Mouse (Mus musculus) retina, postnatal 1 day (tissue): ENCODE results near the gene Vcpkmt.
"Not testable (repeated sequence)": the region's sequence is repeated elsewhere in the genome, so short reads cannot be mapped to it uniquely, and the experiment has no call there.

Source experiments
- DNase-seq: peaks from one replicate; pipeline ENCODE4 v3.0.0-alpha.2; 2012

The Vcpkmt gene

DNA sequence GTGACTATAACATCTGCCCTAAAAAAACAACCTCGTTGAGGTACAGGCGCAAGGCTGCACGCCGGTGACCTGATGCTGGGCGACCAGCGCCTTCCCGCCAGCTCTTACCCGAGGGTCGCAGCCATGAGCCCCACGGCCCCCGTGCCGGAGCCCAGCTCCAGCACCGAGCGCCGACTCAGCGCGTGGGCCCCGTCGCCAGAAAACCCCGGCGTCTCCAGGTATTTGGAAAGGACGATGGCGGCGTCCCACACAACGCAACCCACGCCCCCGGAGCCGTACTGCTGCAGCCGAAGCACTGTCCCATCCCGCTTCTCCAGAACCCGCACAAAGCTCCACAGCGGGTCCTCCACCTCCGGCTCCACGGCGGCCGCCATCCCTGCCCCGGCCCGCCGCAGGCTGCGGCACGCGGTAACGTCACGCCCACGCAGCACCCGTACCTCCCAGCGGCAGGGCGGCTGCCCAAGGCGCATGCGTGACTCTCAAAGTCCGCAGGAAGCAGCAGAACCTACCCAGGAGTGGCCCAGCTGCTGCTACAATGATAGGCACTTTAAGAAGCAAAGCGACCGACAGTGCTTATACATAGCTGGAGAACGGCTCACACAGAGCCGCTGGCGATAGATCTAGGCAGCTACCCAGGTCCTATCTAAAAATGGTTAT is at the start of gene Vcpkmt:
Vcpkmt (minus strand) TSS at position 416 of the 657 bp plus-strand sequence.
- peak; percentile 94 for DNase-seq

- not testable (repeated sequence) for DNase-seq
These were observed 35.8 kb upstream of the Vcpkmt start for GRCm38 (mm10) chr12:69618590-69618989.

DNA sequence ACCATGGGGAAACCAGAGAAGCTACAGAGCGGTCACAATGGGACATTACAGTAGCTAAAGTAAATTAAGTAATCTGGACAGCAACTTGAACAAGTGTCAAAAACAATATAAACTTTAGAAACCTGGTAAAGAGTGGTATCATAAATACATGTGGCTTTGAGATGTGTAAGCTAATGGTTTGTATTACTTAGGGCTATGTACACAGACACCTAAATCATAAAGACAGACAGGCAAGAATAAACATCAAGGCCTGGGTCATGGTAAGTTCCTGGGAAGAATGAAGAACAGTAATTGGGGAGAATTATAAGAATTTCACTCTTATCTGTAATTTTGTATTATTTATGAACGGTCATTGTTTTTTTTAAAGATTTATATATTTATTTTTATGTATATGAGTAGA is 21.5 kb upstream of the Vcpkmt start:
- DNase-seq = no peak

GRCm38 (mm10) chr12:69597446-69597845 is 14.6 kb upstream of the Vcpkmt start:
- DNase-seq = no peak

- DNase-seq = no peak
These were observed 10.3 kb upstream of the Vcpkmt start for GRCm38 (mm10) chr12:69593130-69593529.

DNA sequence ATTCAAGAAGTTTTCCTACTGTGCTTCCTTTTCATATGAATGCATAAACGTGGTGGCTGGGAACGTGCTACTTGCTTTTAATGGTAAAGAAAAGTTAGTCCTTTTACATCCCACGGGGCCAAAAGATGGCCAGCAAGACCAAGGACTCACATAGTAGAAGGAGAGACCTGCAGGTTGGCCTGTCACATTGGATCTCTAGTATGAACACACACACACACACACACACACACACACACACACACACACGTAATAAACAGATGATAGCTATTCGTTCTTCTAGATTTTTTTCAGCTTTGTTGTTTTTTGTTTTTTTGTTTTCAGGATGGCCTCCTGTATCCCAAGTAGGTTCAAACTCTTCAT is 422 bp upstream of the Vcpkmt start:
- no peak for DNase-seq

DNA sequence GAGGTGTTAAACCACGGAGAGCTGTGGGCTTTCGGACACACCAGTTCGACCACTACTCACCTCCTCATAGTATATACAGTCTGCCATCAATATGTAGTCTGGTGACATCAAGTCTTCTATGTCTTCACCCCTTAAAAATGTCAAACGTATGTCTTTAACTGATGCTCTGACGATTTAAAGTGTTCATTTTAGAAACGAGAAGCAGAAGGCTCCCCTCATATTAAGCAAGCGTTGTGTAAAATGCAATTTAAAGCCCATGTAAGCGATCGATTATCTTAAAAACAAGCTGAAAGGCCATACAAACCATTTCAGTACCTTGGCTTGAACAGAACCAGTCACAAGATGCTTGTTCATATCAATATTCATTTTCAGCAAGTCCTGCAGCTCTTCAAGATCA is 614 bp downstream of the Vcpkmt start:
- no peak for DNase-seq

- no peak for DNase-seq
These were observed 3.2 kb downstream of the Vcpkmt start for GRCm38 (mm10) chr12:69579623-69580022.

- no peak for DNase-seq
These were observed 6.7 kb downstream of the Vcpkmt start for GRCm38 (mm10) chr12:69576120-69576627.

GRCm38 (mm10) chr12:69573916-69574881 is 8.6 kb downstream of the Vcpkmt start:
- DNase-seq = peak; percentile 90

GRCm38 (mm10) chr12:69573271-69573670 is 9.6 kb downstream of the Vcpkmt start:
- DNase-seq = no peak

DNA sequence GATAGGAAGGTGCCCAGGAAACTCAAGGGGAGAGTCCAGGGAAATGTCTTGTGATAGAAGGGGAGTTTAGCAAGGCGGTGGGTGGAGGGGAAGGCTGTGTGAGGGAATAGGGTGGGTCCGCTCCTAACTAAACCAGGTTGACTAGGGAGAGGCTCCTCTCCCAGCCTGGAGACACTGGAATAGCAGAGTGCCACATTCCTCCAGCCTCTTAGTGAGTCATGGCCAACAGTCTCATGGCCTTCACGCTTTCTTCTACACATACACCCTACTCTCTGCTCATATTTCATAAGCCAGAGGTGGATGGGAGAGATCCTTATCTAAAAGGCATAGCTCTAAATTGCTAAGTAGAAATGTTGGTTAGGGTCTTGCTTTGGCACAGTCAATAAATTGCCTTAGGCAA is 12.9 kb downstream of the Vcpkmt start:
- DNase-seq = no peak

DNA sequence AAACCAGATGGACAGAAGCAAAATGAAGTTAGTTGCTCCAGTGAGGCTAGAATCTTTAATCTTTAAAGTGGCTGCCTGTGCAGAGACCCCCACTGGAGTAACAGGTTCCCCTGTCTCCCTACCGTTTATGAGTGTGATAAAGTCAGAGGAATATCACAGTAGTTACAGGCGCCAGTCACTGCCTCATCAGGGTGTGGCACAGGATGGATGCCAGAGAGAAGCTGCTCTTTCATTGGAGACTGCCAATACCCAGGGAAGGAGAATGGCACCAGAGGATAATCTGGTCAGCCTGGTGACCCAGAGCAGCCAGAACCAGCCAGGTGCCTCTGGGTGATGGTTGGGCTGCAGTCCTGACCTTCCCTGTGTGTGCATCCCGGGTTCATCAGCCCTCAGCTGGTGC is 14.6 kb downstream of the Vcpkmt start:
- DNase-seq = no peak

DNA sequence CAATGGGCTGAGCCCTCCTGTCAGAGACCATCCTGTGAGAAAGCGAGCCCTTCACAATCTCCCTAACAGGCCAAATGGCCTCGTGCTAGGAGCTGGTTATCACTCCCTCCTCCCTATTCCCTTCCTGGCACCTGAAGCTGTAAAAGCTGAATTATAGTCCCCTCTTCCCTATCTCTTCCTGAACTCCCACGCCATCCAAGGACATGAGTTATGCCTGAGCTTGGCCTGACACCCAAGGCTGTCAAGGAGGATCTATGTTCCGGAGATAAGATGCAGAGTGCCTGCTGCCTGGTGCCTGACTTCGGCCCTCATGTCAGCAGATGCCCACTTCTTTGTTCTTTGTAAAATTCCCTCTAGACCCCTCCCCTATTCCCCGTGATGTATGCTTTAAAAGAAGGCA is 21.8 kb downstream of the Vcpkmt start:
- not testable (repeated sequence) for DNase-seq

GRCm38 (mm10) chr12:69556221-69556861 is 26.5 kb downstream of the Vcpkmt start:
- DNase-seq = peak; percentile 17

DNA sequence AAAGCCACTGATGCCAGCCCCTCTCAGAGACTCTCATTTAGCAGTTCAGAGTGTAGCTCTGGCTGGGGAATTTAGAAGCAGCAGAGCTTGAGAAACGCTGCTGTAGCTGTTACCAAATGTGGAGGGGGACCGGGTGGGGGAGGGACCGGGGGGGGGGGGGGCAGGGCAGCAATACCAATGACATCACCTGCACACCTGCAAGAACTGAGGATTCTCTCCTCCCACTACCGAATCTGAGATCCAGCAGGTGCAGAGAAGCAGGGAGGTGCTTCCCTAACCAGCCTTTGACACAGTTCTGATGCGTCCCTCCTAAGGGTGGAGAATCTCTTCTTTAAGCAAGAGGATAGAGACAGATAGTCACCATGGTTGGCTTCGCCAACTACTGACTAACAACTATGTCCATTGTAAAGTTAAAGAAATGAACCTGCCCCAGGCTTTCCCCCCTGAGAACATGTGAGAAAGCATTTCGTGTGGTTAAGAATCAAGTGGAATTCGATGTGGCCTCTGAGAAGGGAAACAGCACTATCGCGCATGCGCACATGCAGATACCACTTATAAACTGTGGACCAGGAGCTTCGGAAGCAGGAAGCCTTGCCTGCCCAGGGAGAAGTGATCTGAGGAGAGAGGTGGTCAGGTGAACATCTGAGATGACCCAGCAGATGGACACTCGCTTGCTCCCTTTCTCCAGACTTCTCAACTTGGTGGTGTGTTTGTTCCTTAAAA is 37.2 kb downstream of the Vcpkmt start:
- DNase-seq = no peak

DNA sequence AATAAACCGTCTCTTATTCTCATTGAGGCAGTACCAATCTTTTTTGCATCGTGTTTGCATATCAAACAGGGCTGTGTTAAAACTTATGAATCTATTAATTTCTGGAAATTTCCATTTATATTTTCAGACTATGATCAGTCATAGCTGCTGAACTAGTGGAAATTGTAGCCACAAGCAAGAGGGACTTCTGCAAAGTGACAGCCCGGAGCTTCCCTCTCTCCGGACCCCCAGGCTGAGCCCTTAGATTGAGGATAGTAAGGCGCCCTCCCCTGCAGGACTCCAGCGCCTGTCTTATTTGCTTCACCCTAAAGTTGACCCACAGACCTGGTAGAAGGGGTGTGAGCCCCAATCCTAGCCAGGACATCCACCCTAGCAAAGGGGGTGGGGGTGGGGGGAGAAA is 37.8 kb downstream of the Vcpkmt start:
- no peak for DNase-seq

- no peak for DNase-seq
These were observed 38.3 kb downstream of the Vcpkmt start for GRCm38 (mm10) chr12:69544562-69544961.

DNA sequence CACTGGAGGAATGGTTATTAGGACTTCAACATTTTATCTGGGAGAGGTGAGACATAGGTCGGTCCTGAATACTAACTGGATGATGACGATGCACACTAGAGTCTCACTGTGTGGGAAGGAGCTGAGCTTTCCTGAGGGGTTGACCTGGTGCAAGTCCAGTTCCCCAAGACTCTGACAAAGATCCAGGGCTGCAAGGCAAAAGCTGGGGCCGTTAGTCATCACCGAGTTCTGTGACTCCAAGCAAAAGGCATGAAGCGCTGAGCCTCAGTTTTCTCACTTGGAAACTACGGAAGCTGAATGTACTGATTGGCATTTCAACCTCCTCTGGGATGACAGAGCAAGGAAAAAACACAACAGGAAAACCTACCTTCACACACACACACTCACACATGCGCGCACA is 40.5 kb downstream of the Vcpkmt start:
- no peak for DNase-seq

DNA sequence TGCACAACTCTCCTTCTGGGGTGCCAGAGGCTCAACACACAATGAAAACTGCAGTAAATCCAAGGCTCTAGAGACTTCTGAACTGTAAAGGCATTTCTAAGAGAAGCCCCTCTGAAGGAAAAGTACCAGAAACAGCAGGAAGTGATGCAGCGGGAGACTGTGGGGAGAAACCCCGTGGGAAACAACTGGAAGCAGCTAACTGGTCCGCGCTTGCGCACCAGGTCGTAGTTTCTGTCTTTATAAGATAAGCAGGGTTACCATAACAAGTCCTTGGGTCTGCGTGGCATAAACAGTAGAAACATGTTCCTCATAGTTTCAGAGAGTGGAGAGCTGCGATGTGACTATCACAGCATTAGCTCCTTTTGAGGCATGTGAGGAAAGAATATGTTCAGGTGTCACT is 41.2 kb downstream of the Vcpkmt start:
- no peak for DNase-seq

DNA sequence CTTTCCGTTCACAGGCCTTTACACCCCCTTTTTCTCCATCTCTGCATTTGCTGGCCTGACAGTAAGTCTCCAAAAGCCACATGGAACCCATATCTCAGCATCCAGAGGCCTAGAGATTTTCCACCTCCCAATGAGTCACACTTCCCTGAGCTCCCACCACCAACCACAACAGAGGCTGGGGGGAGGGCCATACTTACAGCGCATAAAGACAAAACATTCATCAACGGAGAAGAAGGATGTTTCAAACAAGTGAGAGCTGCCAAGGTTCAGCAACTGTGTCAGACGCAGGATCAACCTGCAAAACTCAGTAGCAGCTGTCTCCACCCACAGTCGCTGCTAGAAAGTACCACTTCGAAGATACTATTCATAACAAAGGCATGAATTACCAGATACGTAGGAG is 43.5 kb downstream of the Vcpkmt start:
- DNase-seq = no peak

DNA sequence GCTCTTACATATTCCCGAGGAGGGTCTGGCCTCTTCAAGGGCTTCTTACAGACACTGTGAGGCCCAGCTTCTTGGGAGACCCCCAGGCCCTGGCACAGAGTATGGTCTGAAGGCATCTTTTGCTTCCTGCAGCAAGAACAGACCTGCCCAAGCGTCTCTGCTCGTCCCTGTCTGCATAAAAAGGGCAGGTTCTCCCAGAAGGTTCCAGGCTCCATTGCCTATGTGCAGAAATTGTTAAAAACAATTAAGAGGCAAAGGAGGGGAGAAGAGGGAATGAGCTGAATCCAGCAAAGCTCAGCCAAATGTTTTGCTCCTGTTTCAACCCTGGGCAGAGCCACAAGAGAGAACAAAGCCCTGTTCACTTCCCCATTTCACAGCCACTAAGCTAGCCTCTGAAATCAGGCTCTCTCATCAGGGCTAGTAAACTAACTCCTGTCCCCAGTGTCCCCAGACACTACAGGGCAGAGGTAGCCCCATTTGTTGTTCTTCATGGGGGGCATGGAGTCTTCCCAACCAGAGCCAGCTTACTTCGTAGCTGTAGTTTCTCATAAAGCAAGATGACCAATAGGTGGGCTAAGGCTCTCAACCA is 44.4 kb downstream of the Vcpkmt start:
- no peak for DNase-seq
